Mouse (Mus musculus): Measurements from ENCODE around the gene Gm8947. TPM values are rescaled to one million over a fixed set of nuclear protein-coding genes. Genes with fewer than 3 reads are reported as not detected.
"Not testable (repeated sequence)": the region's sequence is repeated elsewhere in the genome, so short reads cannot be mapped to it uniquely, and the experiment has no call there.

Gene Gm8947
- polyA plus RNA-seq, 1 experiment = 0.17 TPM

GRCm38 (mm10) chr1:151188469-151188868, 3.7 kb upstream of the Gm8947 start:
- no peak overlapping the region for H3K4me3 ChIP-seq (ENCODE audit: control insufficient read depth, low read depth, low read length)
- H3K4me1 ChIP-seq (ENCODE audit: control insufficient read depth, insufficient read depth, low read length) = no peaks in the 10 kb centered on the region
- no peaks in the 10 kb centered on the region for H3K36me3 ChIP-seq (ENCODE audit: control insufficient read depth, insufficient read depth, low read length)
- no peak for TF ChIP-seq CTCF (IDR thresholded peaks at IDR 0.05; ENCODE audit: control insufficient read depth, insufficient read depth, insufficient replicate concordance, low read depth, low read length)
- no peak for TF ChIP-seq POLR2A (IDR thresholded peaks at IDR 0.05; ENCODE audit: control insufficient read depth, low read depth, low read length)
- no peak overlapping the region for H3K27ac ChIP-seq (ENCODE audit: control insufficient read depth, insufficient read depth, low read depth, low read length)
- H3K27me3 ChIP-seq (ENCODE audit: control insufficient read depth, insufficient read depth, low read length) = no peaks in the 10 kb centered on the region

GRCm38 (mm10) chr1:151192739-151193138, 563 bp downstream of the Gm8947 start:
- H3K36me3 ChIP-seq (ENCODE audit: control insufficient read depth, insufficient read depth, low read length); H3K4me1 ChIP-seq (ENCODE audit: control insufficient read depth, insufficient read depth, low read length); H3K4me3 ChIP-seq (ENCODE audit: control insufficient read depth, low read depth, low read length); H3K27me3 ChIP-seq (ENCODE audit: control insufficient read depth, insufficient read depth, low read length); H3K27ac ChIP-seq (ENCODE audit: control insufficient read depth, insufficient read depth, low read depth, low read length): not testable (repeated sequence)

- H3K27me3 ChIP-seq (ENCODE audit: control insufficient read depth, insufficient read depth, low read length); H3K27ac ChIP-seq (ENCODE audit: control insufficient read depth, insufficient read depth, low read depth, low read length); H3K36me3 ChIP-seq (ENCODE audit: control insufficient read depth, insufficient read depth, low read length); H3K4me3 ChIP-seq (ENCODE audit: control insufficient read depth, low read depth, low read length); H3K4me1 ChIP-seq (ENCODE audit: control insufficient read depth, insufficient read depth, low read length): not testable (repeated sequence)
Measured at GRCm38 (mm10) chr1:151195986-151196385, 3.8 kb downstream of the Gm8947 start.

GRCm38 (mm10) chr1:151196690-151197089, 4.5 kb downstream of the Gm8947 start:
- not testable (repeated sequence) for H3K27ac ChIP-seq (ENCODE audit: control insufficient read depth, insufficient read depth, low read depth, low read length); H3K4me1 ChIP-seq (ENCODE audit: control insufficient read depth, insufficient read depth, low read length); H3K27me3 ChIP-seq (ENCODE audit: control insufficient read depth, insufficient read depth, low read length); H3K4me3 ChIP-seq (ENCODE audit: control insufficient read depth, low read depth, low read length); H3K36me3 ChIP-seq (ENCODE audit: control insufficient read depth, insufficient read depth, low read length)

GRCm38 (mm10) chr1:151198120-151198519, 5.9 kb downstream of the Gm8947 start, which contains the start of gene Gm47995:
Gm47995 (plus strand) TSS chr1:151198448.
- not testable (repeated sequence) for H3K27ac ChIP-seq (ENCODE audit: control insufficient read depth, insufficient read depth, low read depth, low read length); H3K36me3 ChIP-seq (ENCODE audit: control insufficient read depth, insufficient read depth, low read length); H3K27me3 ChIP-seq (ENCODE audit: control insufficient read depth, insufficient read depth, low read length); H3K4me3 ChIP-seq (ENCODE audit: control insufficient read depth, low read depth, low read length); H3K4me1 ChIP-seq (ENCODE audit: control insufficient read depth, insufficient read depth, low read length)

- H3K36me3 ChIP-seq (ENCODE audit: control insufficient read depth, insufficient read depth, low read length); H3K27ac ChIP-seq (ENCODE audit: control insufficient read depth, insufficient read depth, low read depth, low read length); H3K27me3 ChIP-seq (ENCODE audit: control insufficient read depth, insufficient read depth, low read length); H3K4me3 ChIP-seq (ENCODE audit: control insufficient read depth, low read depth, low read length); H3K4me1 ChIP-seq (ENCODE audit: control insufficient read depth, insufficient read depth, low read length): not testable (repeated sequence)
Measured at GRCm38 (mm10) chr1:151200620-151201019, 8.4 kb downstream of the Gm8947 start.

GRCm38 (mm10) chr1:151202771-151203170, 10.6 kb downstream of the Gm8947 start:
- not testable (repeated sequence) for H3K27ac ChIP-seq (ENCODE audit: control insufficient read depth, insufficient read depth, low read depth, low read length); H3K4me1 ChIP-seq (ENCODE audit: control insufficient read depth, insufficient read depth, low read length); H3K4me3 ChIP-seq (ENCODE audit: control insufficient read depth, low read depth, low read length); H3K36me3 ChIP-seq (ENCODE audit: control insufficient read depth, insufficient read depth, low read length); H3K27me3 ChIP-seq (ENCODE audit: control insufficient read depth, insufficient read depth, low read length)

- not testable (repeated sequence) for H3K27ac ChIP-seq (ENCODE audit: control insufficient read depth, insufficient read depth, low read depth, low read length); H3K4me3 ChIP-seq (ENCODE audit: control insufficient read depth, low read depth, low read length); H3K36me3 ChIP-seq (ENCODE audit: control insufficient read depth, insufficient read depth, low read length); H3K4me1 ChIP-seq (ENCODE audit: control insufficient read depth, insufficient read depth, low read length); H3K27me3 ChIP-seq (ENCODE audit: control insufficient read depth, insufficient read depth, low read length)
Measured at GRCm38 (mm10) chr1:151203818-151204217, 11.6 kb downstream of the Gm8947 start, which contains the start of gene 3110040M04Rik. 3110040M04Rik (plus strand) TSS chr1:151204121.

- H3K4me1 ChIP-seq (ENCODE audit: control insufficient read depth, insufficient read depth, low read length); H3K4me3 ChIP-seq (ENCODE audit: control insufficient read depth, low read depth, low read length); H3K27ac ChIP-seq (ENCODE audit: control insufficient read depth, insufficient read depth, low read depth, low read length); H3K27me3 ChIP-seq (ENCODE audit: control insufficient read depth, insufficient read depth, low read length); H3K36me3 ChIP-seq (ENCODE audit: control insufficient read depth, insufficient read depth, low read length): not testable (repeated sequence)
Measured at GRCm38 (mm10) chr1:151208493-151208892, 16.3 kb downstream of the Gm8947 start.

GRCm38 (mm10) chr1:151208944-151209343, 16.8 kb downstream of the Gm8947 start:
- H3K36me3 ChIP-seq (ENCODE audit: control insufficient read depth, insufficient read depth, low read length); H3K27ac ChIP-seq (ENCODE audit: control insufficient read depth, insufficient read depth, low read depth, low read length); H3K4me3 ChIP-seq (ENCODE audit: control insufficient read depth, low read depth, low read length); H3K4me1 ChIP-seq (ENCODE audit: control insufficient read depth, insufficient read depth, low read length); H3K27me3 ChIP-seq (ENCODE audit: control insufficient read depth, insufficient read depth, low read length): not testable (repeated sequence)

- not testable (repeated sequence) for H3K4me1 ChIP-seq (ENCODE audit: control insufficient read depth, insufficient read depth, low read length); H3K27ac ChIP-seq (ENCODE audit: control insufficient read depth, insufficient read depth, low read depth, low read length); H3K36me3 ChIP-seq (ENCODE audit: control insufficient read depth, insufficient read depth, low read length); H3K27me3 ChIP-seq (ENCODE audit: control insufficient read depth, insufficient read depth, low read length); H3K4me3 ChIP-seq (ENCODE audit: control insufficient read depth, low read depth, low read length)
Measured at GRCm38 (mm10) chr1:151209824-151210355, 17.7 kb downstream of the Gm8947 start, which contains the start of gene Gm47996. Gm47996 (plus strand) TSS chr1:151210131.

- not testable (repeated sequence) for H3K36me3 ChIP-seq (ENCODE audit: control insufficient read depth, insufficient read depth, low read length); H3K27me3 ChIP-seq (ENCODE audit: control insufficient read depth, insufficient read depth, low read length); H3K4me3 ChIP-seq (ENCODE audit: control insufficient read depth, low read depth, low read length); H3K27ac ChIP-seq (ENCODE audit: control insufficient read depth, insufficient read depth, low read depth, low read length); H3K4me1 ChIP-seq (ENCODE audit: control insufficient read depth, insufficient read depth, low read length)
Measured at GRCm38 (mm10) chr1:151211666-151212065, 19.5 kb downstream of the Gm8947 start.
